Mouse (Mus musculus): ENCODE data around the gene Trir. TPM values are rescaled to one million over a fixed set of nuclear protein-coding genes. Genes with fewer than 3 reads are reported as not detected.

The Trir gene
- polyA plus RNA-seq, 1 experiment: 64.2 TPM

Other genes starting within 250 kb of the Trir start
- 35.3 and 69.9 TPM in 2 replicates for gene Nfix, start 226.5 kb upstream of the Trir start, polyA plus RNA-seq (2012; rRNA removed)
- gene Dand5, start 204.0 kb upstream of the Trir start, polyA plus RNA-seq (2012; rRNA removed): 3.7 and 5.3 TPM in 2 replicates
- gene Gadd45gip1, start 195.3 kb upstream of the Trir start, polyA plus RNA-seq (2012; rRNA removed): 14.6 and 21.4 TPM in 2 replicates
- gene Rad23a, start 186.2 kb upstream of the Trir start, polyA plus RNA-seq (2012; rRNA removed): 75.1 and 88.9 TPM in 2 replicates
- 563 and 854 TPM in 2 replicates for gene Calr, start 179.9 kb upstream of the Trir start, polyA plus RNA-seq (2012; rRNA removed)
- 44.7 and 52.1 TPM in 2 replicates for gene Farsa, start 169.8 kb upstream of the Trir start, polyA plus RNA-seq (2012; rRNA removed)
- 3.3 and 3.7 TPM in 2 replicates for gene Syce2, start 154.7 kb upstream of the Trir start, polyA plus RNA-seq (2012; rRNA removed)
- gene Gcdh, start 132.9 kb upstream of the Trir start, polyA plus RNA-seq (2012; rRNA removed): 102 and 104 TPM in 2 replicates
- 0.67 and 0.69 TPM in 2 replicates for gene Klf1, start 124.9 kb upstream of the Trir start, polyA plus RNA-seq (2012; rRNA removed)
- 29.5 and 30.8 TPM in 2 replicates for gene Dnase2a, start 118.3 kb upstream of the Trir start, polyA plus RNA-seq (2012; rRNA removed)
- gene Mast1, start 89.5 kb upstream of the Trir start, polyA plus RNA-seq (2012; rRNA removed): 0.56 and 0.66 TPM in 2 replicates
- gene Rtbdn, start 79.8 kb upstream of the Trir start, polyA plus RNA-seq (2012; rRNA removed): not detected in 2 replicates
- gene Gm49661, start 57.4 kb upstream of the Trir start, polyA plus RNA-seq (2012; rRNA removed): 3.3 and 6.8 TPM in 2 replicates
- gene Prdx2, start 57.2 kb upstream of the Trir start, polyA plus RNA-seq (2012; rRNA removed): 191 and 202 TPM in 2 replicates
- 44.0 and 58.8 TPM in 2 replicates for gene Rnaseh2a, start 57.1 kb upstream of the Trir start, polyA plus RNA-seq (2012; rRNA removed)
- gene Junb, start 48.1 kb upstream of the Trir start, polyA plus RNA-seq (2012; rRNA removed): 37.2 and 42.8 TPM in 2 replicates
- 16.5 and 24.7 TPM in 2 replicates for gene Hook2, start 36.2 kb upstream of the Trir start, polyA plus RNA-seq (2012; rRNA removed)
- not detected in 2 replicates for gene Best2, start 12.3 kb upstream of the Trir start, polyA plus RNA-seq (2012; rRNA removed)
- 154 and 168 TPM in 2 replicates for gene Asna1, start 1.5 kb upstream of the Trir start, polyA plus RNA-seq (2012; rRNA removed)
- 84.8 and 89.2 TPM in 2 replicates for gene Tnpo2, start 10.1 kb downstream of the Trir start, polyA plus RNA-seq (2012; rRNA removed)
- gene Fbxw9, start 33.2 kb downstream of the Trir start, polyA plus RNA-seq (2012; rRNA removed): 56.8 and 59.4 TPM in 2 replicates
- 1.5 and 1.9 TPM in 2 replicates for gene Gm5741, start 41.2 kb downstream of the Trir start, polyA plus RNA-seq (2012; rRNA removed)
- 44.5 and 48.3 TPM in 2 replicates for gene Dhps, start 44.9 kb downstream of the Trir start, polyA plus RNA-seq (2012; rRNA removed)
- gene Wdr83os, start 53.9 kb downstream of the Trir start, polyA plus RNA-seq (2012; rRNA removed): 170 and 198 TPM in 2 replicates
- 33.8 and 35.7 TPM in 2 replicates for gene Wdr83, start 54.5 kb downstream of the Trir start, polyA plus RNA-seq (2012; rRNA removed)
- gene Man2b1, start 56.4 kb downstream of the Trir start, polyA plus RNA-seq (2012; rRNA removed): 133 and 184 TPM in 2 replicates
- gene Zfp791, start 96.3 kb downstream of the Trir start, polyA plus RNA-seq (2012; rRNA removed): 2.5 and 2.7 TPM in 2 replicates
- not detected in 2 replicates for gene Cks1brt, start 125.1 kb downstream of the Trir start, polyA plus RNA-seq (2012; rRNA removed)
- not detected in 2 replicates for gene Olfr371, start 199.2 kb downstream of the Trir start, polyA plus RNA-seq (2012; rRNA removed)